Mouse (Mus musculus) testis, adult 2 months (tissue): ENCODE results near the gene Gm44502. TPM values are rescaled to one million over a fixed set of nuclear protein-coding genes. Genes with fewer than 3 reads are reported as not detected.

ENCODE experiments used
- H3K27ac ChIP-seq: fragments of 200-500 bp; 2 replicates; pipeline ENCODE4 v1.5.1; 2012; ENCODE audit warnings: low read depth, low read length; ENCODE audit not compliant: control insufficient read depth, insufficient read depth
- H3K27me3 ChIP-seq: fragments of 200-500 bp; 2 replicates; pipeline ENCODE4 v1.6.1; 2012; ENCODE audit warnings: mild to moderate bottlenecking, low read length, moderate library complexity; ENCODE audit not compliant: control insufficient read depth, insufficient read depth
- H3K36me3 ChIP-seq: fragments of 200-500 bp; 2 replicates; pipeline ENCODE4 v1.6.1; 2012; ENCODE audit warnings: mild to moderate bottlenecking, low read length; ENCODE audit not compliant: control insufficient read depth, insufficient read depth
- H3K4me1 ChIP-seq: fragments of 200-500 bp; 2 replicates; pipeline ENCODE4 v1.6.1; 2012; ENCODE audit warnings: low read length; ENCODE audit not compliant: control insufficient read depth, insufficient read depth
- H3K4me3 ChIP-seq: fragments of 200-500 bp; 2 replicates; pipeline ENCODE4 v1.5.1; 2012; ENCODE audit warnings: low read depth, mild to moderate bottlenecking, low read length, moderate library complexity, mixed read lengths; ENCODE audit not compliant: control insufficient read depth
- CTCF ChIP-seq: fragments of 200-500 bp; IDR thresholded peaks from 2 replicates; pipeline ENCODE4 v1.5.1; 2012; ENCODE audit warnings: low read depth, mild to moderate bottlenecking, inconsistent platforms, low read length, moderate library complexity; ENCODE audit not compliant: control insufficient read depth, insufficient read depth, insufficient replicate concordance
- POLR2A ChIP-seq: fragments of 200-500 bp; IDR thresholded peaks from 2 replicates; pipeline ENCODE4 v1.6.1; 2012; ENCODE audit warnings: low read depth, mild to moderate bottlenecking, inconsistent platforms, low read length, moderate library complexity; ENCODE audit not compliant: control insufficient read depth
- polyA plus RNA-seq: library from polyadenylated mRNA; depleted of rRNA; stranded (reverse); fragments of >200 nt; gene quantifications from 2 replicates; pipeline ENCODE4 v1.2.3, GENCODE M21; 2012

The Gm44502 gene
- polyA plus RNA-seq, 1 experiment: 1.2 TPM

- Histone ChIP-seq H3K27me3 (no peaks in the 10 kb centered on the region), H3K4me1 (no peaks in the 10 kb centered on the region), H3K4me3 (no peak overlapping the region), H3K27ac (no peak overlapping the region), H3K36me3 (no peaks in the 10 kb centered on the region)
- TF ChIP-seq POLR2A: no peak
- TF ChIP-seq CTCF: no peak
These were observed 27.0 kb downstream of the Gm44502 start for GRCm38 (mm10) chr15:89402471-89402870.

GRCm38 (mm10) chr15:89399716-89400115, 29.8 kb downstream of the Gm44502 start:
- no peaks in the 10 kb centered on the region for H3K4me1 ChIP-seq
- H3K27ac ChIP-seq: no peak overlapping the region
- H3K36me3 ChIP-seq: no peaks in the 10 kb centered on the region
- no peak overlapping the region for H3K4me3 ChIP-seq
- H3K27me3 ChIP-seq: no peaks in the 10 kb centered on the region
- TF ChIP-seq CTCF (no peak), POLR2A (no peak)

GRCm38 (mm10) chr15:89398146-89398545, 31.4 kb downstream of the Gm44502 start:
- Histone ChIP-seq H3K27me3 (no peaks in the 10 kb centered on the region), H3K27ac (no peak overlapping the region), H3K4me3 (no peak overlapping the region), H3K36me3 (no peaks in the 10 kb centered on the region), H3K4me1 (no peaks in the 10 kb centered on the region)
- TF ChIP-seq CTCF (no peak), POLR2A (no peak)

- TF ChIP-seq CTCF (no peak), POLR2A (no peak)
- Histone ChIP-seq H3K4me3 (no peak overlapping the region), H3K36me3 (no peaks in the 10 kb centered on the region), H3K27ac (no peak overlapping the region), H3K4me1 (no peaks in the 10 kb centered on the region), H3K27me3 (no peaks in the 10 kb centered on the region)
These were observed 32.6 kb downstream of the Gm44502 start for GRCm38 (mm10) chr15:89396883-89397282.

- Histone ChIP-seq H3K27ac (no peak overlapping the region), H3K4me3 (no peak overlapping the region), H3K36me3 (no peaks in the 10 kb centered on the region), H3K27me3 (no peaks in the 10 kb centered on the region), H3K4me1 (peaks cover 6% of the 10 kb centered on the region)
- no peak for TF ChIP-seq CTCF
- no peak for TF ChIP-seq POLR2A
These were observed 39.4 kb downstream of the Gm44502 start for GRCm38 (mm10) chr15:89390081-89390480.

GRCm38 (mm10) chr15:89387127-89387526, 42.4 kb downstream of the Gm44502 start:
- no peaks in the 10 kb centered on the region for H3K27me3 ChIP-seq
- no peak overlapping the region for H3K4me3 ChIP-seq

GRCm38 (mm10) chr15:89384617-89385016, 44.9 kb downstream of the Gm44502 start, which contains the start of gene Klhdc7b:
TSS of gene Klhdc7b (plus strand) at chr15:89384917.
- Histone ChIP-seq H3K27ac (no peak within 1 kb of the TSS), H3K27me3 (no peaks in the 10 kb centered on the region), H3K36me3 (no peaks in the 10 kb centered on the region), H3K4me1 (peaks cover 7% of the 10 kb centered on the region), H3K4me3 (no peak within 1 kb of the TSS)
- no peak for TF ChIP-seq CTCF
- no peak for TF ChIP-seq POLR2A

More at GRCm38 (mm10) chr15:89387127-89387526, 42.4 kb downstream of the Gm44502 start:
- Histone ChIP-seq H3K4me1 (peaks cover 6% of the 10 kb centered on the region), H3K27ac (no peak overlapping the region), H3K36me3 (no peaks in the 10 kb centered on the region)
- TF ChIP-seq POLR2A (no peak), CTCF (no peak)

- no peak for TF ChIP-seq POLR2A
- no peak for TF ChIP-seq CTCF
- Histone ChIP-seq H3K27me3 (peaks cover 2% of the 10 kb centered on the region; the same call in 1 of the 2 replicates), H3K27ac (peak overlapping the region; percentile 59), H3K36me3 (no peaks in the 10 kb centered on the region), H3K4me1 (peaks cover 30% of the 10 kb centered on the region), H3K4me3 (peak overlapping the region; percentile 77)
These were observed 50.1 kb downstream of the Gm44502 start for GRCm38 (mm10) chr15:89379429-89379828.

- Histone ChIP-seq H3K27me3 (peaks cover 2% of the 10 kb centered on the region; the same call in 1 of the 2 replicates), H3K36me3 (no peaks in the 10 kb centered on the region), H3K4me1 (peaks cover 33% of the 10 kb centered on the region), H3K4me3 (peak within 1 kb of the TSS; percentile 77), H3K27ac (peak within 1 kb of the TSS; percentile 59)
- TF ChIP-seq CTCF (no peak), POLR2A (peak; percentile 18; the same call in 1 of the 2 replicates)
These were observed 50.6 kb downstream of the Gm44502 start, which contains the start of gene Odf3b for GRCm38 (mm10) chr15:89378831-89379401. TSS of gene Odf3b (minus strand) at chr15:89379282.
